Mouse (Mus musculus) megakaryocyte, embryonic 14.5 days (primary cell): ENCODE data around the gene Gins3.

Source experiments
- FLI1 ChIP-seq: IDR thresholded peaks from 2 replicates; pipeline ENCODE4 v1.6.1; 2012; ENCODE audit warnings: low read length, inconsistent platforms, mixed read lengths
- GATA1 ChIP-seq: IDR thresholded peaks from 3 replicates; pipeline ENCODE4 v1.6.1; 2012; ENCODE audit warnings: mixed read lengths, low read length, inconsistent platforms, borderline replicate concordance

DNA sequence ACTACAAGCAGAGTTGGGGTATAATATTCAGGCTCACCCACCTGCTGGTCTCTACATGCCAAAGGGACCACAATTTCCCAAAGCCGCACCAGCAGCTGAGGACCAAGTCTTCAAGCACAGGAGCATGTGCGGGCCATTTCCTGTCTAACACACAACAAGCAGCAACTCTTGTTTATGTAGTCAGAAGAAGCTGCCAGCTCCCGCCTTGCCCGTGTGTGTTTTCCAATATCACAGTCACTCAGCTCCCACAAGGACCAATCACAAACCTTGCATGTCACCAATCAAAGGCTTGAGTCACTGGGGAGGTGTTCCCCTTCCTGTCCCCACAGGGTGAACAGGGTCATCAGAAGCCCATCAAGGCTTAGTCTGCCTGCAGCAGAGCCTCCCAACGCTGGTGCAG is 20.1 kb downstream of the Gins3 start:
- TF ChIP-seq GATA1 (no peak), FLI1 (no peak)
